Mouse (Mus musculus) heart, adult 18-20 months (tissue): Measurements from ENCODE around the gene Agmo. TPM values are rescaled to one million over a fixed set of nuclear protein-coding genes. Genes with fewer than 3 reads are reported as not detected.

Source experiments
- total RNA-seq, 2 experiments: library from RNA; stranded (reverse); gene quantifications; 2 replicates each; pipeline ENCODE4 v1.2.3; 2021

Gene Agmo
- total RNA-seq, 2 experiments from 2014 or later: 2.1 to 3.5 TPM

Other genes starting within 250 kb of the Agmo start
- gene Meox2, start 133.1 kb upstream of the Agmo start, total RNA-seq: 1 to 10 TPM; 5.8 to 8.5 TPM